Mouse (Mus musculus) lung, adult 2 months (tissue): Measurements from ENCODE around the gene 4921536K21Rik.
"Not testable (repeated sequence)": the region's sequence is repeated elsewhere in the genome, so short reads cannot be mapped to it uniquely, and the experiment has no call there.

ENCODE experiments used
- CTCF ChIP-seq: fragments of 200-500 bp; IDR thresholded peaks from 2 replicates; pipeline ENCODE4 v1.5.1; 2011; ENCODE audit warnings: mild to moderate bottlenecking, low read length, control low read depth; ENCODE audit not compliant: insufficient read depth
- POLR2A ChIP-seq: fragments of 200-500 bp; IDR thresholded peaks from 2 replicates; pipeline ENCODE4 v1.6.1; 2011; ENCODE audit warnings: low read depth, mild to moderate bottlenecking, control low read depth, low read length, borderline replicate concordance; ENCODE audit errors: extremely low read depth

- TF ChIP-seq POLR2A, CTCF: not testable (repeated sequence)
Observed at GRCm38 (mm10) chr11:3911440-3911839, 16.5 kb upstream of the 4921536K21Rik start.
